Mouse (Mus musculus): ENCODE data around the gene Ctsw. TPM values are rescaled to one million over a fixed set of nuclear protein-coding genes. Genes with fewer than 3 reads are reported as not detected.

Ctsw gene
- polyA plus RNA-seq (2016; fragmentation: Nextera tagmentation; extraction: Ambion mirVana) = 3.7 and 4.3 TPM in 2 replicates

- H3K27me3 ChIP-seq = no peaks in the 10 kb centered on the region
- no peaks in the 10 kb centered on the region for H3K9me3 ChIP-seq (replicated peaks)
- no peak within 1 kb of the TSS for H3K4me3 ChIP-seq
- H3K27ac ChIP-seq = no peak within 1 kb of the TSS
- H3K9ac ChIP-seq = no peak within 1 kb of the TSS
- WGBS = 61% methylated on average over 5 of the region's 5 CpGs
- H3K4me2 ChIP-seq (replicated peaks) = no peak within 1 kb of the TSS
- peaks cover 33% of the 10 kb centered on the region for H3K36me3 ChIP-seq
- H3K4me1 ChIP-seq = peaks cover 10% of the 10 kb centered on the region
- ATAC-seq (ENCODE audit: low FRiP score) = no peak
Observed at GRCm38 (mm10) chr19:5468374-5468773, at the start of gene Ctsw. TSS of gene Ctsw (minus strand) at chr19:5468507.

DNA sequence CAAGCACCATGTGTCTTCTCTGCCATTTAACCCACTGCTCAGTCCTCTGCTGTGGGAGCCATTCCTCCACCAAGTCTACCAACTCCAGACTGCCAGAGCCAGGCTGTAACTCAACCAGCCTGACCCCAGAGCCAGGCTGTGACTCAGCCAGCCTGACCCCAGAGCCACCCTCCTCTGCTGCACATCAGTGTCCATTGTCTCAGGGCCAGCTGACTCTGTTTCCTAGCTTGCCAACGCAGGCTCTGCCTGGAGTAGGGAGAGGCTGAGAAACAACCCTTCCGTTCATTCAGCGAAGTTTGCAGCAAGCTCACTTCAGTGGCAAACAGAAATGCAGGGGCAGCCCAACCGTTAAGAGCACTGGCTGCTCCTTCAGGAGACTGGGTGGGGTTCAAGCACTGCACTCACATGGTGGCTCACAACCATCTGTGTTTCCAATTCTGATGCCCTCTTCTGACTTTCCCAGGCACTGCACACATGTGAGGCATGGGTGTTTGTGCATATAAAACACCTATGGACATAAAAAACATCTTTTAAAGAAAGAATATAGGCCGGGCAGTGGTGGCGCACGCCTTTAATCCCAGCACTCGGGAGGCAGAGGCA, 48.7 kb upstream of the Ctsw start:
- no peak for ATAC-seq (ENCODE audit: low FRiP score)
- Histone ChIP-seq H3K36me3 (no peaks in the 10 kb centered on the region), H3K27ac (no peak overlapping the region), H3K9me3 (replicated peaks) (no peaks in the 10 kb centered on the region), H3K4me2 (replicated peaks) (no peak overlapping the region), H3K9ac (no peak overlapping the region), H3K27me3 (no peaks in the 10 kb centered on the region), H3K4me3 (no peak overlapping the region), H3K4me1 (peaks cover 5% of the 10 kb centered on the region; the same call in 1 of the 2 replicates)
- 82% methylated on average over 8 of the region's 8 CpGs for WGBS

GRCm38 (mm10) chr19:5515840-5516777, 47.8 kb upstream of the Ctsw start:
- H3K27ac ChIP-seq = no peak overlapping the region
- H3K9ac ChIP-seq = no peak overlapping the region
- no peak overlapping the region for H3K4me2 ChIP-seq (replicated peaks)
- H3K4me1 ChIP-seq = peaks cover 8% of the 10 kb centered on the region
- H3K4me3 ChIP-seq = no peak overlapping the region
- no peak for ATAC-seq (ENCODE audit: low FRiP score)
- H3K9me3 ChIP-seq (replicated peaks) = no peaks in the 10 kb centered on the region
- no peaks in the 10 kb centered on the region for H3K27me3 ChIP-seq
- WGBS = 79% methylated on average over 7 of the region's 7 CpGs
- no peaks in the 10 kb centered on the region for H3K36me3 ChIP-seq

GRCm38 (mm10) chr19:5513005-5513349, 44.7 kb upstream of the Ctsw start:
- Histone ChIP-seq H3K4me2 (replicated peaks) (no peak overlapping the region), H3K9ac (no peak overlapping the region), H3K27ac (no peak overlapping the region), H3K36me3 (no peaks in the 10 kb centered on the region), H3K4me1 (peaks cover 20% of the 10 kb centered on the region), H3K4me3 (no peak overlapping the region), H3K27me3 (no peaks in the 10 kb centered on the region), H3K9me3 (replicated peaks) (no peaks in the 10 kb centered on the region)
- 86% methylated on average over 3 of the region's 3 CpGs for WGBS
- ATAC-seq (ENCODE audit: low FRiP score) = no peak

GRCm38 (mm10) chr19:5512091-5513004, 44.0 kb upstream of the Ctsw start:
- Histone ChIP-seq H3K27me3 (no peaks in the 10 kb centered on the region), H3K27ac (no peak overlapping the region), H3K9ac (no peak overlapping the region), H3K9me3 (replicated peaks) (no peaks in the 10 kb centered on the region), H3K4me1 (peaks cover 20% of the 10 kb centered on the region), H3K4me2 (replicated peaks) (no peak overlapping the region), H3K4me3 (no peak overlapping the region), H3K36me3 (no peaks in the 10 kb centered on the region)
- 84% methylated on average over 12 of the region's 12 CpGs for WGBS
- ATAC-seq (ENCODE audit: low FRiP score) = no peak

- Histone ChIP-seq H3K9ac (peak overlapping the region; percentile 67), H3K27ac (no peak overlapping the region), H3K4me2 (replicated peaks) (peak overlapping the region; percentile 71), H3K36me3 (no peaks in the 10 kb centered on the region), H3K4me3 (peak overlapping the region; percentile 48), H3K4me1 (peaks cover 20% of the 10 kb centered on the region), H3K27me3 (no peaks in the 10 kb centered on the region), H3K9me3 (replicated peaks) (no peaks in the 10 kb centered on the region)
- no peak for ATAC-seq (ENCODE audit: low FRiP score)
- WGBS = 49% methylated on average over 14 of the region's 15 CpGs
Observed at GRCm38 (mm10) chr19:5511074-5511632, 42.8 kb upstream of the Ctsw start.

GRCm38 (mm10) chr19:5510031-5511026, 42.0 kb upstream of the Ctsw start, which contains the start of gene Snx32:
TSS of gene Snx32 (minus strand) at chr19:5510538.
- Histone ChIP-seq H3K4me1 (peaks cover 20% of the 10 kb centered on the region), H3K4me2 (replicated peaks) (peak within 1 kb of the TSS; percentile 71), H3K4me3 (peak within 1 kb of the TSS; percentile 48), H3K9ac (peak within 1 kb of the TSS; percentile 67), H3K27me3 (no peaks in the 10 kb centered on the region), H3K27ac (peak within 1 kb of the TSS; percentile 77), H3K9me3 (replicated peaks) (no peaks in the 10 kb centered on the region), H3K36me3 (no peaks in the 10 kb centered on the region)
- WGBS = 2% methylated on average over 46 of the region's 47 CpGs
- peak; percentile 99 for ATAC-seq (ENCODE audit: low FRiP score)

DNA sequence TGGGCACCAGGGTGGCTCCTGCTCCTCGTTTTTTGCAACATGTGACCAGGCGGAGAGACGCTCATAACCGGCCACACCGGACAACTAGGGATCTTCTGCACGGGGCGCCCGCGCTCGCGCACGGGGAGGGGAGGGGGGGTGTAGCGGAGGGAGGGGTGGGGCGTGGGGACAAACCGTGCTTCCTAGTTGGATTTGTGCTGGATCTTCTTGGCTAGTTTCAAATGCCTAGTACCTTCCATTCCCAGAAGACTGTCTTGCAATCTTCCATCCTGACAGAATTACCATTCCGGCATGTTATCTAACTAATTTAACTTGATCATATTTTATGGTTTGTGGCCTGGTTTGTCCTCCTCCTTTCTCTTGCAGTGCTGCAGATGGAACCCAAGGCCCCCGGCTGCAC, 35.4 kb upstream of the Ctsw start, which contains the start of gene 1700020D05Rik:
Gene 1700020D05Rik, minus strand, starts transcription at position 101 of the 400 bp plus-strand sequence.
- no peak for ATAC-seq (ENCODE audit: low FRiP score)
- WGBS = 57% methylated on average over 17 of the region's 17 CpGs
- Histone ChIP-seq H3K4me1 (no peaks in the 10 kb centered on the region), H3K27ac (no peak within 1 kb of the TSS), H3K36me3 (peaks cover 7% of the 10 kb centered on the region; the same call in 1 of the 2 replicates), H3K4me2 (replicated peaks) (no peak within 1 kb of the TSS), H3K9ac (no peak within 1 kb of the TSS), H3K27me3 (0 out of 2 replicates have a peak, but pooled peaks cover 4% of the 10 kb centered on the region), H3K9me3 (replicated peaks) (no peaks in the 10 kb centered on the region), H3K4me3 (no peak within 1 kb of the TSS)

GRCm38 (mm10) chr19:5500330-5500875, 32.1 kb upstream of the Ctsw start:
- Histone ChIP-seq H3K4me2 (replicated peaks) (no peak overlapping the region), H3K36me3 (peaks cover 36% of the 10 kb centered on the region), H3K27ac (no peak overlapping the region), H3K9ac (no peak overlapping the region), H3K4me1 (no peaks in the 10 kb centered on the region), H3K4me3 (no peak overlapping the region), H3K9me3 (replicated peaks) (no peaks in the 10 kb centered on the region), H3K27me3 (0 out of 2 replicates have a peak, but pooled peaks cover 4% of the 10 kb centered on the region)
- no peak for ATAC-seq (ENCODE audit: low FRiP score)
- 92% methylated on average over 2 of the region's 2 CpGs for WGBS

- peaks cover 62% of the 10 kb centered on the region for H3K36me3 ChIP-seq
- H3K4me1 ChIP-seq = peaks cover 13% of the 10 kb centered on the region
- no peaks in the 10 kb centered on the region for H3K9me3 ChIP-seq (replicated peaks)
- H3K4me2 ChIP-seq (replicated peaks) = no peak overlapping the region
- H3K4me3 ChIP-seq = no peak overlapping the region
- H3K27ac ChIP-seq = no peak overlapping the region
- H3K9ac ChIP-seq = no peak overlapping the region
- no peaks in the 10 kb centered on the region for H3K27me3 ChIP-seq
- ATAC-seq (ENCODE audit: low FRiP score) = no peak
- WGBS = 83% methylated on average over 16 of the region's 16 CpGs
Observed at GRCm38 (mm10) chr19:5496052-5496370, 27.7 kb upstream of the Ctsw start.

All from hindbrain, embryonic 12.5 days (tissue).